ENCODE assay signal across 18 mouse cellular contexts in genomic region chr8:126916611-126917010, GRCm38 (mm10).
"Had no signal": no experiment of that assay in that cellular context is flagged by ENCODE, and none has a peak within 500 bp of the region (broad histone marks: within the 10 kb centered on the region; RNA-seq: fewer than 3 reads in every experiment).

No protein-coding gene starts in this region.

- H3K9ac ChIP-seq: kidney, embryonic 15.5 days; liver, embryonic 13.5 days; lung, embryonic 14.5 days; midbrain, embryonic 13.5 days; neural tube, embryonic 13.5 days; stomach, embryonic 15.5 days had no signal

- ATAC-seq: midbrain, embryonic 13.5 days; midbrain, embryonic 16.5 days had no signal

- H3K9me3 ChIP-seq: kidney, embryonic 15.5 days; liver, embryonic 13.5 days; midbrain, embryonic 10.5 days; midbrain, embryonic 13.5 days; neural tube, embryonic 13.5 days; stomach, embryonic 15.5 days had no signal

- DNase-seq: kidney, adult 11 months; kidney, adult 8-10 months; kidney, postnatal 10 days; layer of hippocampus, postnatal 36 days; liver, embryonic 13.5 days; lung, embryonic 14.5 days; retina, postnatal 1 day; right cerebral cortex, postnatal 25 days; spleen, adult 18-20 months; thymus, postnatal 25 days had no signal

- H3K4me2 ChIP-seq: kidney, embryonic 15.5 days; liver, embryonic 13.5 days; lung, embryonic 14.5 days; midbrain, embryonic 13.5 days; neural tube, embryonic 13.5 days; stomach, embryonic 15.5 days had no signal

- H3K4me3 ChIP-seq: kidney, embryonic 15.5 days; left cerebral cortex, adult 2 months; liver, embryonic 13.5 days; midbrain, embryonic 10.5 days; midbrain, embryonic 13.5 days; myocyte; neural tube, embryonic 13.5 days; stomach, embryonic 15.5 days had no signal

- H3K27me3 ChIP-seq: kidney, embryonic 15.5 days; liver, embryonic 13.5 days; midbrain, embryonic 13.5 days; neural tube, embryonic 13.5 days; stomach, embryonic 15.5 days had no signal

- H3K27ac ChIP-seq: kidney, embryonic 15.5 days; left cerebral cortex, adult 2 months; liver, embryonic 13.5 days; midbrain, embryonic 10.5 days; midbrain, embryonic 13.5 days; neural tube, embryonic 13.5 days; stomach, embryonic 15.5 days had no signal

- H3K36me3 ChIP-seq: kidney, embryonic 15.5 days; liver, embryonic 13.5 days; midbrain, embryonic 10.5 days; midbrain, embryonic 13.5 days; neural tube, embryonic 13.5 days; stomach, embryonic 15.5 days had no signal
